Mouse (Mus musculus): ENCODE results near the gene Gm973. TPM values are rescaled to one million over a fixed set of nuclear protein-coding genes. Genes with fewer than 3 reads are reported as not detected.

Gene Gm973
- total RNA-seq, 2 experiments from 2014 or later: 0.61 TPM; not detected in 1

GRCm38 (mm10) chr1:59488481-59488880 lies 27.6 kb upstream of the Gm973 start:
- intact Hi-C loops (cut with DNase I): loop anchor here (10.0 kb wide), 1 partner anchor 96 kb away; no protein-coding TSS in a partner anchor
- no peak for DNase-seq (ENCODE audit: low spot score)

- DNase-seq (ENCODE audit: low spot score): no peak
- intact Hi-C loops (cut with DNase I): loop anchor here (10.0 kb wide), 1 partner anchor 96 kb away; no protein-coding TSS in a partner anchor
Measured at GRCm38 (mm10) chr1:59488991-59489390, 27.1 kb upstream of the Gm973 start.

- DNase-seq (ENCODE audit: low spot score): no peak
- intact Hi-C loops (cut with DNase I): no loop called here
Measured at GRCm38 (mm10) chr1:59491517-59491916, 24.5 kb upstream of the Gm973 start.

- DNase-seq (ENCODE audit: low spot score): no peak
- intact Hi-C loops (cut with DNase I): no loop called here
Measured at GRCm38 (mm10) chr1:59492432-59492831, 23.6 kb upstream of the Gm973 start.

GRCm38 (mm10) chr1:59495970-59496369 lies 20.1 kb upstream of the Gm973 start:
- intact Hi-C loops (cut with DNase I): no loop called here

GRCm38 (mm10) chr1:59497741-59498613 lies 18.1 kb upstream of the Gm973 start:
- DNase-seq (ENCODE audit: low spot score): no peak
- intact Hi-C loops (cut with DNase I): no loop called here

More at GRCm38 (mm10) chr1:59495970-59496369, 20.1 kb upstream of the Gm973 start:
- DNase-seq (ENCODE audit: low spot score): no peak

GRCm38 (mm10) chr1:59499327-59499726 lies 16.7 kb upstream of the Gm973 start:
- DNase-seq (ENCODE audit: low spot score): no peak
- intact Hi-C loops (cut with DNase I): no loop called here

- DNase-seq (ENCODE audit: low spot score): no peak
- intact Hi-C loops (cut with DNase I): no loop called here
Measured at GRCm38 (mm10) chr1:59502355-59502754, 13.7 kb upstream of the Gm973 start.

- intact Hi-C loops (cut with DNase I): no loop called here
- no peak for DNase-seq (ENCODE audit: low spot score)
Measured at GRCm38 (mm10) chr1:59503659-59504301, 12.3 kb upstream of the Gm973 start.

- intact Hi-C loops (cut with DNase I): no loop called here
- no peak for DNase-seq (ENCODE audit: low spot score)
Measured at GRCm38 (mm10) chr1:59504302-59504700, 11.8 kb upstream of the Gm973 start.

- DNase-seq (ENCODE audit: low spot score): peak; percentile 16
- intact Hi-C loops (cut with DNase I): no loop called here
Measured at GRCm38 (mm10) chr1:59508463-59509139, 7.5 kb upstream of the Gm973 start.

- DNase-seq (ENCODE audit: low spot score): no peak
- intact Hi-C loops (cut with DNase I): no loop called here
Measured at GRCm38 (mm10) chr1:59511566-59512270, 4.3 kb upstream of the Gm973 start.

GRCm38 (mm10) chr1:59520226-59520837 lies 4.3 kb downstream of the Gm973 start:
- intact Hi-C loops (cut with DNase I): no loop called here

GRCm38 (mm10) chr1:59522456-59522855 lies 6.4 kb downstream of the Gm973 start:
- intact Hi-C loops (cut with DNase I): no loop called here
- DNase-seq (ENCODE audit: low spot score): no peak

More at GRCm38 (mm10) chr1:59520226-59520837, 4.3 kb downstream of the Gm973 start:
- DNase-seq (ENCODE audit: low spot score): no peak

GRCm38 (mm10) chr1:59523378-59523958 lies 7.4 kb downstream of the Gm973 start:
- no peak for DNase-seq (ENCODE audit: low spot score)
- intact Hi-C loops (cut with DNase I): no loop called here

- intact Hi-C loops (cut with DNase I): no loop called here
- DNase-seq (ENCODE audit: low spot score): no peak
Measured at GRCm38 (mm10) chr1:59524071-59524470, 8.0 kb downstream of the Gm973 start.

GRCm38 (mm10) chr1:59524759-59525158 lies 8.7 kb downstream of the Gm973 start:
- intact Hi-C loops (cut with DNase I): no loop called here
- no peak for DNase-seq (ENCODE audit: low spot score)

GRCm38 (mm10) chr1:59527219-59527618 lies 11.2 kb downstream of the Gm973 start:
- intact Hi-C loops (cut with DNase I): no loop called here
- DNase-seq (ENCODE audit: low spot score): no peak
